Mouse (Mus musculus) thymus, postnatal 0 days (tissue): ENCODE results near the gene Rps6kc1. TPM values are rescaled to one million over a fixed set of nuclear protein-coding genes. Genes with fewer than 3 reads are reported as not detected.

Experiments used
- DNase-seq: peaks from one replicate; pipeline ENCODE4 v3.0.0-alpha.2; 2015; ENCODE audit warnings: low spot score
- polyA plus RNA-seq: library from polyadenylated mRNA; unstranded; fragments of >200 nt; fragmentation: Nextera tagmentation; extraction: Ambion mirVana; gene quantifications from 2 replicates; pipeline ENCODE4 v1.2.1, GENCODE M21; 2015

The Rps6kc1 gene
- polyA plus RNA-seq, 1 experiment from 2014 or later, result 7.3 TPM

- no peak for DNase-seq
Observed at GRCm38 (mm10) chr1:190675455-190675854, 236.1 kb downstream of the Rps6kc1 start.

DNA sequence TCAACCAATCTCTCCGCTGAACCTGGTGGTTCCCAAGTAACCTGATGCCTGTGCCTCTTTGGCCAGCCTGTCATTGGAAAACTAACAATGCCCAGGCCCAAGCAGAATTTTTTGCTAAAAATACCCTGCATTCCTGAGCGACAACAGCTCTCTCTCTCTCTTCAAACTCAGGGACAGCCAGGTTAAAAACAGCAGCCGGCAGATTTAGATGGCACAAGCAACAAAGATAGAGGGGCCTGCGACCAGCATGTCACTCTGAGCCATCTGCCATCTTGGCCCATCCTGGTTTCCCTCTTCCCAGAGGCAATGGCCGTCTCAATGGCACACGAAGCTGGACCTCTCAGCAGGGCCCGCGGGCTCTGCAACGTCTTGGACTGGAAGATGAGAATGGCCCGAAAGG is 242.5 kb downstream of the Rps6kc1 start:
- DNase-seq, result no peak

DNA sequence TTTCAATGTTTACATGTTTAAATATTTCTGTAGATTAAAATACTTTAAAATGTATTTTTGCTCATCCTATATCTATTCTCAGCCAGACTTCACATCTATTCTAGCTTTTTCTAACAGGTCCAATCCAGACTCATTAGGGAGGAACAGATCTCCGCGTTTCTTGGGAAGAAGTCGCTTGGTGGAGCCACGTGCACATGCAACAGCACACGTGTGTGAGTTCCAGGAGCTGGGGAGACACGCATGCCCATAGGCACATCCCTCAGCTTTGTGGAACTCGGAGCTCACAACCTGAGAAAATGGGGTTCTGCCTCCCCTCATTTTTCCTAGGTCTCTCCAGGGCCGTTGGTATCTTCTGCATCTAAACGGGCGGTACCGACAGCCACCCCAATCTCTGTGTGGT is 243.7 kb downstream of the Rps6kc1 start:
- no peak for DNase-seq

DNA sequence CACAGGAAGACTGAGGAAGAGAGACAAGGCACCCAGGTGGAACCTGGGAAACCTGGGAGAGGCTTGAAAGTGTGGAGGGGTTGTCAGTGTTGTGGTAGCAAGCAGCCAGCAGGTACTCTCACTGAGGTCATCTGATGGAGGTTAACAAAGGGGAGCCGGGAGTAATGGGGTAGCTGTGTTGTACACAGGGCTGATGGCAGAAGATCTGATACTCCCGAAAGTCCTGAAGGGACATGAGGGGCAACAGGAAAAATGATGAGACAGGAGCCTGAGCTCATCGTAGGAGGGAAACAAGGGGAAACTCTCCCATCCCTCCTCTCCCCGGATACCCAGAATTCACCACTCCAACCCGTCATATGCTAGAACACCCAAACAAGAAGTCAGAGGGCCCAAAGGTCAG is 244.2 kb downstream of the Rps6kc1 start:
- no peak for DNase-seq

- DNase-seq, result no peak
Observed at GRCm38 (mm10) chr1:190665490-190665875, 246.1 kb downstream of the Rps6kc1 start.

DNA sequence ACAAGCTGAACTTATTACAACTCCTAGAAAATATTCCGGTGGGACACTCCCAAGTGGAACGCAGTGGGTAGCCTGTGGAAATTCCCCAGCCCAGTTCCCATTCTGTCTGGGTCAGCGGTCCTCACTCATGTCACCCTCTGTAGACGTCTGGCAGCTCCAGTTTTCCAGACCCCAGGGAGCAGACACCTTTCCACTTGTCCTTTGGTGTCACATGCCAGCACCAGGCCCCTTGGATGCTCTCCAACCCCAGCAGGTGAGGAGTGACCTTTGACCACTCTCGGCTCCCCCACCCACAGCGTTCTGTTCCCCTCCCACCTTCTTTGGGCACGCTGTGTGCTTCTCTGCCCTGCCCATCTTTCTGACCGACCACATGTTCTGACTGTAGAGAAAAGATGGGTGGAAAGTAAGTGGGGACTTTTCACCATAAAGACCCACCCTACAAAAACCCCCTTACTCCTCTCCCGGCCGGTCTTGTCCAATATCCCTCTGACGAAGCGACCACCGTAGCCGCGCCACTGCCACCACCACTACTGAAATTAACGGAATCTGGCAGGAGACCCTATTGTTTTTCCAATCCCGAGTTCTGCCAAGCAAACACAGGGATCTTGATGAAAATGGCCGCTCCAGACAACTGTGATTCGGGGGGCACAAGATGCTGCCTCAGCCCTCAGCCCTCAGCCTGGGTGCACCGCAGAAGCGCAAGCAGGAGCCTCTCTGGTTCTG is 246.6 kb downstream of the Rps6kc1 start:
- no peak for DNase-seq

DNA sequence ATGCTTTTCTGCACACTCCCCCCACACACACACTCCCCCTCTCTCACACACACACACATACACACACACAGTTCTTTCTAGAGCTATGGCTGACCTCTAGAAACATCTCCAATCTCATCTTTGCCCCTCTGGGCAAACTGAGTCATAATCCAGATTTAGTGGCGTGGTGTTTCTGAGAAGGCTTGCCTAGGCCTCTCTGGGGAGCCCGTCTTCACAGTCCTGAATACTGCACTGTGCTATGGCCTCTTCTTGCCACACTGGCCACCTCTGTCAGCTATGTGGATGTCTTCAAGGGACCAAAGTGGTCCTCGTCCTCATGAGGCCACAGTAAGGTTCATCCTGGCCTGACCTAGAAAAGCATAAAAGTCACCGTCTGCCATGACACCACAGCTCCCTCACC is 247.6 kb downstream of the Rps6kc1 start:
- DNase-seq, result no peak

- no peak for DNase-seq
Observed at GRCm38 (mm10) chr1:190662736-190663135, 248.8 kb downstream of the Rps6kc1 start.

DNA sequence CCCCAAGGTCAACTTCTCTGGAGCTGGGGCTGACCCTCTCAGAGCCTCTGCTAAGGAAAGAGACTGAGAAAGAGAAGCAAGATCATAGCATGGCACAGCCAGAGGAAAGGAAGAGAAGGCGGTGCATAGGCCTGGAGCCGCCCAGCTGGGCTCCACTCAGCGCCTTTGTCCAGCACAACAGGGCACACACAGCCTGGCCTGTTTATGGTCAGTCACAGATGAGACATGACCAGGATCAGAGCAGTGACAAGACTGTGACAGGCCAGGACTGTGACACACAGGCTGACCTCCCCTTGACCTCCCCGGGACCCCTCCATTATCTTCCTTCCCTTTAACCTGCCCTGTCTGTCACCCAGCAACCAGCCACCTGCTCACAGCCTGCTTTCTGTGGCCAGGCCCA is 249.8 kb downstream of the Rps6kc1 start:
- DNase-seq, result no peak

DNA sequence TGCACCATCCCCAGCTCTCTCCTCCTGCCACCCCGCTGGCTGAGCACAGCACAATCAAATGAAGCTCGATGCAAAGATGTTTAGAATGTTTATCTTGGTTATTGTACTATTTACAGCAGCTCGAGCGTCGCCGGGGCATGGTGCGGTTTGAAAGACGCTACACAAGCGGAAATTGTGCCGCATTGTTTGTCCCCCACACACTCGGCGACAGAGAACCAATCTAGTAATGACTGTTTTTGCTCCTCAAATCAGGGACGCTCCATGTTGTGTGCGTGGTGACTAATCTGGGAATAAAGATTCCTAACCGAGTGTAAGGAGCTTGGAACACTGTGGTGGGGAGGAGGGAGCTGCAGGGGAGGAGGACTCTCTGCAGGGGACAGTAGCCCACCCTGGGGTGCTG is 250.3 kb downstream of the Rps6kc1 start:
- no peak for DNase-seq

- no peak for DNase-seq
Observed at GRCm38 (mm10) chr1:190659722-190660502, 251.7 kb downstream of the Rps6kc1 start.

DNA sequence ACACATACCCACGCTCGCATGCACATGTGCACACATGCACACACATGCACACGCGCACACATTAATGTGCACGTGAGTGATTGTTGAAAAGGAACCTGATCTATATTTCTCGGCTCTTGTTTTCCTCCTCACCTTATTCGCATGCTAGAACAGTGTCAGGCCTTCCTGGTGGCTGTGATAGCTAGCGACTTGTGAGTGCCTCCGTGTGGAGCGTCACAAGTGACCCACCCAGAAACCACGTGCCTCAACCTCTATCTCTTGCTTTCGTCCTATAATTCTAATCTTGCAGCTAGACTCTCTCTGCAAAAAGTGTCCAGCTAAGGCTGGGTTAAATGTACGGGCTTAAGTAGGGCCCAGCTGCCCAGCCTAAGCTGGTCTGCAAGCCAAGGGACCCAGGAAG is 253.3 kb downstream of the Rps6kc1 start:
- DNase-seq, result no peak

- no peak for DNase-seq
Observed at GRCm38 (mm10) chr1:190656089-190656488, 255.5 kb downstream of the Rps6kc1 start.

- DNase-seq, result no peak
Observed at GRCm38 (mm10) chr1:190655651-190656050, 255.9 kb downstream of the Rps6kc1 start.

DNA sequence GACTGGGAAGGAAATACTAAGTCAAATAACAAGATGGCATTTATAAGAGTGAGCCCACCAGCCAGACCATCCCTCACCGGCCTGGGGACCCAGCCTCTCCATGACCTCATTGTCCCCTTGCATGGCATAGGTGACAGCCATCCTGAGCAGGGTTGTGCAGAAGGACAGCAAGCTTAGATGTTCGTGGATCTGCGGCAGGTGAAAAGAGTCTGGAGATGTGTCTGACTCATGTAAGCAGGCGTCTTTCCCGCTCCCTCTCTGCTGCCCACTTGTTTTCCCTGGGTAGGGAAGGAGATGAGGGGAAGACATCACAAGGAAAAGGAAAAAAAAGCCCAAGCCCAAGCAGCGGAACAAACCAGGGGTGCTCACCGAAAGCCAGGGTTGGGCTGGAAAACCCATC is 256.5 kb downstream of the Rps6kc1 start:
- no peak for DNase-seq

DNA sequence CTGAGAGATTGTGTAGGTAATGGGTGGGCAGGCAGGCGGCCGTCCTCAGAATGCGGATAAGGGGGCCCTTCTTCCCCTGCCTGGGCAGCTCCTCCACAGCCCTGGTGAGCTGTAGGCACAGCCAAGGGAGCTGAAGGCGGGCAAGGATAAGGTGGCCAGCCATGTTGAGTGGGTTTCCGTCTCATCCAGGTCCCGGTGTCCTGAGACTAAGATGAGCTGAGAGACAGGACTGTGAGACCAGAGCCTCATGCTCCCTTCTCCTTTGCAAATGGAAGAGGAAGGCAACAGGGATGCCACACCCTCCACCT is 256.9 kb downstream of the Rps6kc1 start:
- no peak for DNase-seq

GRCm38 (mm10) chr1:190653989-190654693 is 257.4 kb downstream of the Rps6kc1 start:
- DNase-seq, result no peak

DNA sequence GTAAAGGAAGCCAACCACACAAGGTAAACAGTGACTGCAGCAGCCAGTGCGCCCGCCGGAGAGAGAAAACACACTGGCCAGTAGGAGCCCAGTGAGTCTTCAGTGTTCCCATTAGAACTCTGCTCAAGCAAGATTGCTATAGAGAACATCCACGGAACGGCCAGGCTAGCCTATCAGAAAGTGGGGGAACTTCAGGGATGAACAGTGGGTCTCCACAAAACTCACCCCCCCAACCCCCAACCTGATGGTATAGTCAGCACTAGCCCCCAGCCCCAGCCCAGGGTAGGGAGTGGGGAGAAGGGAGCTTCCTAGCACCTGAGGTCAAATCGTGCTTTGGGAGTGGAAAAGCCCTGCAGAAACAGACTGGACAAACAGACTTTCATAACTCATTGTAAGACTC is 258.5 kb downstream of the Rps6kc1 start:
- no peak for DNase-seq
